In genomic region chr11:101162772-101163171, GRCm38 (mm10) we compare ENCODE assay signal across 11 mouse cellular contexts. TPM values are rescaled to one million over a fixed set of nuclear protein-coding genes. Genes with fewer than 3 reads are reported as not detected.
DNase-seq lines count a peak whose midpoint lies in the region; ATAC-seq lines count a peak whose summit lies in the region.
"Had no signal": no experiment of that assay in that cellular context is flagged by ENCODE, and none has a peak within 500 bp of the region (broad histone marks: within the 10 kb centered on the region; RNA-seq: fewer than 3 reads in every experiment).

No protein-coding gene starts in this region.

- intact Hi-C loops in heart, postnatal 25 days (cut with DNase I): no loop called here

- no peak overlapping the region for H3K4me3 ChIP-seq in midbrain, embryonic 11.5 days (ENCODE audit: low read depth, low read length)
- no peak overlapping the region for H3K4me3 ChIP-seq in midbrain, embryonic 16.5 days (ENCODE audit: low read depth, low read length)
- H3K4me3 ChIP-seq in stomach, embryonic 16.5 days (replicated peaks; ENCODE audit: low read length): no peak overlapping the region
- no peak overlapping the region for H3K4me3 ChIP-seq in forebrain, embryonic 13.5 days
- H3K4me3 ChIP-seq: embryonic facial prominence, embryonic 15.5 days; hindbrain, embryonic 15.5 days; liver, embryonic 12.5 days had no signal

- DNase-seq in adrenal gland, postnatal 10 days: peak; percentile 78
- no peak for DNase-seq in adrenal gland, postnatal 4 days (ENCODE audit: low spot score in 2 of 2)
- peak; percentile 85 for DNase-seq in midbrain, embryonic 11.5 days (ENCODE audit: low spot score, missing footprints)
- DNase-seq in heart, postnatal 25 days (ENCODE audit: low spot score): peak; percentile 70
- no peak for DNase-seq in yolk sac, embryonic 10.5 days (ENCODE audit: low spot score)

- no peaks in the 10 kb centered on the region for H3K36me3 ChIP-seq in midbrain, embryonic 11.5 days (ENCODE audit: control insufficient read depth, insufficient read depth, low read length)
- H3K36me3 ChIP-seq in midbrain, embryonic 16.5 days (ENCODE audit: control insufficient read depth, insufficient read depth, low read length): peaks cover 16% of the 10 kb centered on the region
- peaks cover 30% of the 10 kb centered on the region for H3K36me3 ChIP-seq in stomach, embryonic 16.5 days (ENCODE audit: control insufficient read depth, insufficient read depth, low read length)
- H3K36me3 ChIP-seq in forebrain, embryonic 13.5 days (ENCODE audit: poor library complexity, severe bottlenecking): peaks cover 36% of the 10 kb centered on the region

- peaks cover 56% of the 10 kb centered on the region for H3K27me3 ChIP-seq in midbrain, embryonic 11.5 days (ENCODE audit: control insufficient read depth, insufficient read depth, low read length)
- H3K27me3 ChIP-seq in midbrain, embryonic 16.5 days (ENCODE audit: control insufficient read depth, insufficient read depth, low read depth, low read length): peaks cover 55% of the 10 kb centered on the region
- H3K27me3 ChIP-seq in stomach, embryonic 16.5 days (ENCODE audit: control insufficient read depth, insufficient read depth, low read length): no peaks in the 10 kb centered on the region; the same call in 1 of the 2 replicates
- peaks cover 69% of the 10 kb centered on the region for H3K27me3 ChIP-seq in forebrain, embryonic 13.5 days

- no peak overlapping the region for H3K27ac ChIP-seq in midbrain, embryonic 11.5 days (ENCODE audit: low read depth, low read length)
- no peak overlapping the region for H3K27ac ChIP-seq in midbrain, embryonic 16.5 days (ENCODE audit: low read length)
- H3K27ac ChIP-seq in stomach, embryonic 16.5 days (ENCODE audit: low read length): peak overlapping the region; percentile 22; the same call in 1 of the 2 replicates
- no peak overlapping the region for H3K27ac ChIP-seq in forebrain, embryonic 13.5 days
- H3K27ac ChIP-seq: embryonic facial prominence, embryonic 15.5 days; hindbrain, embryonic 15.5 days; liver, embryonic 12.5 days had no signal

- ATAC-seq in midbrain, embryonic 11.5 days (ENCODE audit: low FRiP score): no peak
- ATAC-seq in midbrain, embryonic 16.5 days: no peak
- no peak for ATAC-seq in stomach, embryonic 16.5 days (ENCODE audit: insufficient read depth, low FRiP score)
- no peak for ATAC-seq in forebrain, embryonic 13.5 days
- ATAC-seq: liver, embryonic 12.5 days had no signal

- WGBS in midbrain, embryonic 11.5 days: 58% methylated on average over 5 of the region's 5 CpGs
- WGBS in midbrain, embryonic 16.5 days: 53% methylated on average over 5 of the region's 5 CpGs
- WGBS in stomach, embryonic 16.5 days: 55% methylated on average over 5 of the region's 5 CpGs
- WGBS in forebrain, embryonic 13.5 days: 58% methylated on average over 5 of the region's 5 CpGs

- H3K4me1 ChIP-seq in midbrain, embryonic 11.5 days (ENCODE audit: control insufficient read depth, insufficient read depth, low read length): peaks cover 4% of the 10 kb centered on the region
- no peaks in the 10 kb centered on the region; the same call in 1 of the 2 replicates for H3K4me1 ChIP-seq in midbrain, embryonic 16.5 days (ENCODE audit: control insufficient read depth, insufficient read depth, low read length)
- peaks cover 13% of the 10 kb centered on the region for H3K4me1 ChIP-seq in stomach, embryonic 16.5 days (ENCODE audit: control insufficient read depth, insufficient read depth, low read length)
- H3K4me1 ChIP-seq in forebrain, embryonic 13.5 days: peaks cover 10% of the 10 kb centered on the region; the same call in 1 of the 2 replicates

- H3K9ac ChIP-seq in midbrain, embryonic 11.5 days (ENCODE audit: low read length): no peak overlapping the region
- no peak overlapping the region for H3K9ac ChIP-seq in midbrain, embryonic 16.5 days (ENCODE audit: low read depth, low read length)
- H3K9ac ChIP-seq in stomach, embryonic 16.5 days (ENCODE audit: low read length): 0 out of 2 replicates have a peak overlapping the region, but pooled peaks have one; percentile 32
- no peak overlapping the region for H3K9ac ChIP-seq in forebrain, embryonic 13.5 days
- H3K9ac ChIP-seq: embryonic facial prominence, embryonic 15.5 days; hindbrain, embryonic 15.5 days; liver, embryonic 12.5 days had no signal

- H3K9me3 ChIP-seq in midbrain, embryonic 11.5 days (ENCODE audit: control insufficient read depth, low read length): no peaks in the 10 kb centered on the region
- H3K9me3 ChIP-seq in midbrain, embryonic 16.5 days (replicated peaks; ENCODE audit: control insufficient read depth, low read length, poor library complexity, severe bottlenecking): no peaks in the 10 kb centered on the region
- H3K9me3 ChIP-seq in stomach, embryonic 16.5 days (replicated peaks; ENCODE audit: control insufficient read depth, low read length): no peaks in the 10 kb centered on the region
- no peaks in the 10 kb centered on the region for H3K9me3 ChIP-seq in forebrain, embryonic 13.5 days (replicated peaks)
- H3K9me3 ChIP-seq: embryonic facial prominence, embryonic 15.5 days; hindbrain, embryonic 15.5 days; liver, embryonic 12.5 days had no signal

- no peak overlapping the region for H3K4me2 ChIP-seq in midbrain, embryonic 11.5 days
- H3K4me2 ChIP-seq in midbrain, embryonic 16.5 days (ENCODE audit: low read length): no peak overlapping the region
- H3K4me2 ChIP-seq in stomach, embryonic 16.5 days (ENCODE audit: low read depth, low read length): no peak overlapping the region
- no peak overlapping the region for H3K4me2 ChIP-seq in forebrain, embryonic 13.5 days
- H3K4me2 ChIP-seq: embryonic facial prominence, embryonic 15.5 days; hindbrain, embryonic 15.5 days; liver, embryonic 12.5 days had no signal

RNA-seq across cellular contexts. Expression of gene Tubg2, which starts 7.1 kb away (rescaled TPM):
- 1 to 10 TPM; 6.9 to 7.2 TPM for total RNA-seq in adrenal gland, postnatal 10 days (2021)
- 1 to 10 TPM; 7.7 to 8.1 TPM for total RNA-seq in adrenal gland, postnatal 4 days (2021)
- polyA plus RNA-seq in midbrain, embryonic 11.5 days (2014; fragmentation: Nextera tagmentation; extraction: Ambion mirVana): 3.4 and 5.1 TPM in 2 replicates
- polyA plus RNA-seq in midbrain, embryonic 16.5 days (2015; fragmentation: Nextera tagmentation; extraction: Ambion mirVana): 62.9 and 71.4 TPM in 2 replicates
- 1 to 10 TPM; 2.5 to 3.9 TPM for total RNA-seq in heart, postnatal 25 days (2021)
- 3.9 and 4.6 TPM in 2 replicates for polyA plus RNA-seq in stomach, embryonic 16.5 days (2015; fragmentation: Nextera tagmentation; extraction: Ambion mirVana)
- 14.6 and 16.4 TPM in 2 replicates for polyA plus RNA-seq in forebrain, embryonic 13.5 days (2015; fragmentation: Nextera tagmentation; extraction: Ambion mirVana)

RNA-seq across cellular contexts. Expression of gene Cntnap1, which starts 7.6 kb away (rescaled TPM):
- 10 to 100 TPM; 12.1 to 15.9 TPM for total RNA-seq in adrenal gland, postnatal 10 days (2021)
- 1 to 10 TPM; 3.9 to 4.1 TPM for total RNA-seq in adrenal gland, postnatal 4 days (2021)
- polyA plus RNA-seq in midbrain, embryonic 11.5 days (2014; fragmentation: Nextera tagmentation; extraction: Ambion mirVana): 0.30 and 0.32 TPM in 2 replicates
- polyA plus RNA-seq in midbrain, embryonic 16.5 days (2015; fragmentation: Nextera tagmentation; extraction: Ambion mirVana): 4.2 and 4.7 TPM in 2 replicates
- 1 to 10 TPM; 1.7 to 2.4 TPM for total RNA-seq in heart, postnatal 25 days (2021)
- 2.3 and 2.6 TPM in 2 replicates for polyA plus RNA-seq in stomach, embryonic 16.5 days (2015; fragmentation: Nextera tagmentation; extraction: Ambion mirVana)
- 0.36 and 0.42 TPM in 2 replicates for polyA plus RNA-seq in forebrain, embryonic 13.5 days (2015; fragmentation: Nextera tagmentation; extraction: Ambion mirVana)

RNA-seq across cellular contexts. Expression of gene Plekhh3, which starts 8.4 kb away (rescaled TPM):
- total RNA-seq in adrenal gland, postnatal 10 days (2021): 10 to 100 TPM; 26.2 to 40.8 TPM
- 10 to 100 TPM; 26.9 to 30.7 TPM for total RNA-seq in adrenal gland, postnatal 4 days (2021)
- 5.8 and 7.2 TPM in 2 replicates for polyA plus RNA-seq in midbrain, embryonic 11.5 days (2014; fragmentation: Nextera tagmentation; extraction: Ambion mirVana)
- polyA plus RNA-seq in midbrain, embryonic 16.5 days (2015; fragmentation: Nextera tagmentation; extraction: Ambion mirVana): 6.5 and 7.6 TPM in 2 replicates
- 10 to 100 TPM; 24.5 to 28.5 TPM for total RNA-seq in heart, postnatal 25 days (2021)
- 17.6 and 18.7 TPM in 2 replicates for polyA plus RNA-seq in stomach, embryonic 16.5 days (2015; fragmentation: Nextera tagmentation; extraction: Ambion mirVana)
- polyA plus RNA-seq in forebrain, embryonic 13.5 days (2015; fragmentation: Nextera tagmentation; extraction: Ambion mirVana): 4.5 and 6.4 TPM in 2 replicates

RNA-seq across cellular contexts. Expression of gene Ccr10, which starts 12.5 kb away (rescaled TPM):
- total RNA-seq in adrenal gland, postnatal 10 days (2021): under 1 TPM; 0.78 to 1.00 TPM
- under 1 TPM in 1 of 2 experiments, not detected in 1; 0.22 TPM for total RNA-seq in adrenal gland, postnatal 4 days (2021)
- not detected in 2 replicates for polyA plus RNA-seq in midbrain, embryonic 11.5 days (2014; fragmentation: Nextera tagmentation; extraction: Ambion mirVana)
- polyA plus RNA-seq in midbrain, embryonic 16.5 days (2015; fragmentation: Nextera tagmentation; extraction: Ambion mirVana): 0.47 and 0.62 TPM in 2 replicates
- under 1 TPM in 1 of 2 experiments, not detected in 1; 0.14 TPM for total RNA-seq in heart, postnatal 25 days (2021)
- 0.26 and 0.43 TPM in 2 replicates for polyA plus RNA-seq in stomach, embryonic 16.5 days (2015; fragmentation: Nextera tagmentation; extraction: Ambion mirVana)
- polyA plus RNA-seq in forebrain, embryonic 13.5 days (2015; fragmentation: Nextera tagmentation; extraction: Ambion mirVana): 0.10 TPM in 1 of 2 replicates, not detected in the other

RNA-seq across cellular contexts. Expression of gene Tubg1, which starts 43.0 kb away (rescaled TPM):
- 10 to 100 TPM; 42.6 to 44.6 TPM for total RNA-seq in adrenal gland, postnatal 10 days (2021)
- total RNA-seq in adrenal gland, postnatal 4 days (2021): 10 to 100 TPM; 42.0 to 42.6 TPM
- polyA plus RNA-seq in midbrain, embryonic 11.5 days (2014; fragmentation: Nextera tagmentation; extraction: Ambion mirVana): 96.3 and 108 TPM in 2 replicates
- polyA plus RNA-seq in midbrain, embryonic 16.5 days (2015; fragmentation: Nextera tagmentation; extraction: Ambion mirVana): 72.6 and 75.0 TPM in 2 replicates
- total RNA-seq in heart, postnatal 25 days (2021): 10 to 100 TPM; 24.4 to 27.3 TPM
- polyA plus RNA-seq in stomach, embryonic 16.5 days (2015; fragmentation: Nextera tagmentation; extraction: Ambion mirVana): 63.0 and 63.5 TPM in 2 replicates
- polyA plus RNA-seq in forebrain, embryonic 13.5 days (2015; fragmentation: Nextera tagmentation; extraction: Ambion mirVana): 108 and 112 TPM in 2 replicates

Comparison
In these comparisons a context has a peak if more than half of its experiments do, and no peak if none do; other contexts are left out.
1. DNase-seq: peak in adrenal gland, postnatal 10 days (single experiment), midbrain, embryonic 11.5 days (single experiment) and heart, postnatal 25 days (single experiment); none in adrenal gland, postnatal 4 days (0 of 2) and yolk sac, embryonic 10.5 days (single experiment).